Mouse (Mus musculus): ENCODE data around the gene Cntn4.

GRCm38 (mm10) chr6:106727703-106728102, 1050.2 kb downstream of the Cntn4 start:
- TF ChIP-seq POLR2A (IDR thresholded peaks at IDR 0.05; ENCODE audit: low read depth, low read length): no peak
- TF ChIP-seq CTCF (conservative IDR thresholded peaks at IDR 0.05; ENCODE audit: insufficient read depth, insufficient read length, low read depth, low read length): no peak
